In genomic region chr7:141902791-141903190, GRCm38 (mm10) we compare ENCODE assay signal across 8 mouse cellular contexts. TPM values are rescaled to one million over a fixed set of nuclear protein-coding genes. Genes with fewer than 3 reads are reported as not detected.
DNase-seq lines count a peak whose midpoint lies in the region; ATAC-seq and TF ChIP-seq lines count a peak whose summit lies in the region.

No protein-coding gene starts in this region.

- peak overlapping the region; percentile 71 for H3K4me3 ChIP-seq in bone marrow, adult 2 months (replicated peaks; ENCODE audit: control insufficient read depth, low read depth, low read length)
- peak overlapping the region; percentile 70 to 96 for H3K4me3 ChIP-seq in liver, embryonic 14.5 days (ENCODE audit: insufficient read depth in 1 of 2, low read depth in 2 of 2, low read length in 2 of 2)

- no peak for ATAC-seq in liver, embryonic 14.5 days (ENCODE audit: insufficient read depth)
- ATAC-seq in megakaryocyte progenitor cell, adult 5-6 weeks (replicated peaks; ENCODE audit: poor library complexity) = no peak

- no peak for TF ChIP-seq POLR2A in bone marrow, adult 2 months (IDR thresholded peaks at IDR 0.05; ENCODE audit: borderline replicate concordance, control insufficient read depth, low read depth, low read length)

- TF ChIP-seq CTCF in bone marrow, adult 2 months (IDR thresholded peaks at IDR 0.05; ENCODE audit: control insufficient read depth, insufficient read depth, low read length) = no peak
- no peak for TF ChIP-seq CTCF in liver, embryonic 14.5 days (IDR thresholded peaks at IDR 0.05; ENCODE audit: low read depth)

- 81% methylated on average over 4 of the region's 4 CpGs for WGBS in bone marrow, adult 2 months
- WGBS in liver, embryonic 14.5 days (ENCODE audit: insufficient replicate concordance) = 70% methylated on average over 4 of the region's 4 CpGs

- no peaks in the 10 kb centered on the region for H3K36me3 ChIP-seq in liver, embryonic 14.5 days (replicated peaks; ENCODE audit: control insufficient read depth, insufficient read depth, low read depth)

- DNase-seq in layer of hippocampus, adult 11-12 months (ENCODE audit: low spot score) = peak; percentile 29
- no peak for DNase-seq in layer of hippocampus, postnatal 14 days (ENCODE audit: low spot score in 2 of 2)
- DNase-seq in frontal cortex, adult 2 months (ENCODE audit: extremely low spot score in 1 of 2, low spot score in 1 of 2) = peak; percentile 65 to 77
- no peak for DNase-seq in liver, embryonic 14.5 days (ENCODE audit: low read depth in 3 of 3, low spot score in 3 of 3)
- no peak for DNase-seq in layer of hippocampus, adult 9-10 months (ENCODE audit: low spot score)
- no peak for DNase-seq in cerebellum, postnatal 4 days (ENCODE audit: low spot score in 2 of 2)

- no peaks in the 10 kb centered on the region; the same call in 1 of the 2 replicates for H3K27me3 ChIP-seq in liver, embryonic 14.5 days (ENCODE audit: control insufficient read depth, insufficient read depth, low read length)

- peak overlapping the region; percentile 32; the same call in 1 of the 2 replicates for H3K27ac ChIP-seq in bone marrow, adult 2 months (ENCODE audit: control insufficient read depth, insufficient read depth, low read depth, low read length, poor library complexity)
- H3K27ac ChIP-seq in liver, embryonic 14.5 days = peak overlapping the region; percentile 25

- H3K4me1 ChIP-seq in bone marrow, adult 2 months (ENCODE audit: control insufficient read depth, insufficient read depth, low read length) = peaks cover 3% of the 10 kb centered on the region
- peaks cover 14 to 25% of the 10 kb centered on the region in 2 experiments for H3K4me1 ChIP-seq in liver, embryonic 14.5 days (replicated peaks; ENCODE audit: control insufficient read depth in 2 of 2, insufficient read depth in 2 of 2, low read length in 1 of 2)

- no peaks in the 10 kb centered on the region; the same call in 1 of the 2 replicates for H3K9me3 ChIP-seq in liver, embryonic 14.5 days (ENCODE audit: control insufficient read depth, low read length)

- no peak for TF ChIP-seq EP300 in liver, embryonic 14.5 days (IDR thresholded peaks at IDR 0.05; ENCODE audit: low read depth)

- peak overlapping the region; percentile 96 for H3K4me2 ChIP-seq in liver, embryonic 14.5 days (ENCODE audit: low read depth)

- H3K9ac ChIP-seq in liver, embryonic 14.5 days (replicated peaks) = peak overlapping the region; percentile 55

RNA-seq across cellular contexts. Expression of gene Tollip, which starts 15.5 kb away (rescaled TPM):
- total RNA-seq in layer of hippocampus, postnatal 14 days (2021) = 100 to 1,000 TPM; 135 to 142 TPM
- polyA plus RNA-seq in bone marrow, adult 2 months (2011; ENCODE audit: insufficient read depth, insufficient read length, low replicate concordance, missing spikeins) = 19.7 and 30.1 TPM in 2 replicates
- polyA plus RNA-seq in frontal cortex, adult 2 months (2012; rRNA removed) = 101 and 104 TPM in 2 replicates
- 13.5 and 15.3 TPM in 2 replicates for polyA plus RNA-seq in liver, embryonic 14.5 days (2012; rRNA removed)
- polyA plus RNA-seq in liver, embryonic 14.5 days (2014; fragmentation: Nextera tagmentation; extraction: Ambion mirVana) = 18.0 and 19.7 TPM in 2 replicates
- 26.9 and 27.8 TPM in 2 replicates for total RNA-seq in megakaryocyte progenitor cell, adult 5-6 weeks (2015)
- total RNA-seq in megakaryocyte progenitor cell, adult 5-6 weeks (2017) = 26.6 and 30.6 TPM in 2 replicates

RNA-seq across cellular contexts. Expression of gene Brsk2, which starts 46.8 kb away (rescaled TPM):
- total RNA-seq in layer of hippocampus, postnatal 14 days (2021) = 100 to 1,000 TPM; 174 to 177 TPM
- not detected in 2 replicates for polyA plus RNA-seq in bone marrow, adult 2 months (2011; ENCODE audit: insufficient read depth, insufficient read length, low replicate concordance, missing spikeins)
- 115 and 121 TPM in 2 replicates for polyA plus RNA-seq in frontal cortex, adult 2 months (2012; rRNA removed)
- polyA plus RNA-seq in liver, embryonic 14.5 days (2012; rRNA removed) = 0.03 and 0.29 TPM in 2 replicates
- 0.05 and 0.10 TPM in 2 replicates for polyA plus RNA-seq in liver, embryonic 14.5 days (2014; fragmentation: Nextera tagmentation; extraction: Ambion mirVana)
- not detected in 2 replicates for total RNA-seq in megakaryocyte progenitor cell, adult 5-6 weeks (2015)
- 0.12 TPM in 1 of 2 replicates, not detected in the other for total RNA-seq in megakaryocyte progenitor cell, adult 5-6 weeks (2017)

Comparison
In these comparisons a context has a peak if more than half of its experiments do, and no peak if none do; other contexts are left out.
1. DNase-seq: peak in layer of hippocampus, adult 11-12 months (single experiment) and frontal cortex, adult 2 months (2 of 2); none in layer of hippocampus, postnatal 14 days (0 of 2), liver, embryonic 14.5 days (0 of 3), layer of hippocampus, adult 9-10 months (single experiment) and cerebellum, postnatal 4 days (0 of 2).
2. RNA of gene Brsk2, which starts 46.8 kb away (polyA plus RNA-seq): 115 to 121 TPM in frontal cortex, adult 2 months; 0.03 to 0.29 TPM in liver, embryonic 14.5 days and not detected in bone marrow, adult 2 months; every median in the first group is over 10 times any median in the second.